Mouse (Mus musculus) frontal cortex, postnatal 14 days (tissue): ENCODE results near the gene Btn1a1.
A peak's percentile ranks its signal among the peaks of the same experiment; 100 is the strongest.

ENCODE experiments used
- DNase-seq, 2 experiments: peaks; one replicate each; pipeline ENCODE4 v3.0.0; 2022; ENCODE audit warnings: low spot score in 2 of 2

Btn1a1 gene

DNA sequence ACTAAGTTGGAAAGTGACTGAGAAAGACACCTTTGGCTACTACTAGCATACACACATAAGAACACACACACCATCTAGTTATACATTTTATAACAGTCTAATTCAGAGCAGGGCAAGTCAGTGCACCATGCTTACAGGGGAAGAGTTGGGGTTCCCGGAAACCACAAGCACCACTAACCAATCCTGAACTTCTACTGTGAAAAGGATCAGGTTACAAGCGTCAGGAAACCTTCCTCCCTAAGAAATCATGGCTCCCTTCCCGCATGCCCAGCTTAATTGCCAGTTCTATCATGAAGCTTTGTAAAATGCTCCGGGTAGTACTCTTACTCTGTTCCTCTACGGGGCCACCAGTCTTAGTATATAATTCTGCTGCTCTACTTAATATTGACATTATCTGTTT is 19.6 kb upstream of the Btn1a1 start:
- DNase-seq: no peak

DNA sequence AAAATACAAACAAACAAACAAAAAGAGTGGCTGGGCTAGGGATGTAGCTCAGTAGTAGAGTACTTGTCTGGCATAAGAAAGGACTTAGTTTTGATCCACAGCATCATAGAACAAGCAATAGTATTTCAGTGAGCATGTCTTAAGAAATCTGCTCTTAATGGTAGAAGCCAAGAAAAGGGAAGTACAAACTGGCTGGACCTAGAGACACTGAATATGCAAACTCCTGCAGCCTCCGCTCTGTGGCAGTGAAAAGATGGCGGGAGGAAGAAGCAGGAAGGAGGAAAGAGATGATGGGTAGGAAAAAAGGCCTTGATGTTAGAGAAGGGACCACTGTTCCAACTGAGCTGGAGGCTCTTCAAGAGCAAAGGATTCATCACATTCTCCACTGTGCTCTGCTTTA is 17.5 kb upstream of the Btn1a1 start:
- no peak for DNase-seq

DNA sequence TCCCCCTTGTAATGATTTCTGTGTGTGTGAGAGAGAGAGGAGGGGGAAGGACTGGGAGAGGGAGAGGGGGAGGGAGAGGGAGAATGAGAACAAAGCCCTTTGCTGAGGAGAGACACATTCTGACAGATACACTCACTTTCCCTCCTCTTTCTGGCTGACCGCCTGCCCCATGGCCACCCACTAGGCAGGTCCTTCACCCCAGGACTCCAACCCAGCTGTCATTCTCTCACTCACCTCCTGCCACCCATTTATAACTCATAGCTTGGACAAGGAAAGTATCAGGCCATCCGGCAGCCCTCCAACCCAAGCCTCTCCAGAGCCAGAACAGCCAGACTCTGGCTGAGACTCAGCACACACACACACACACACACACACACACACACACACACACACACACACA is 10.0 kb upstream of the Btn1a1 start:
- DNase-seq: no peak

DNA sequence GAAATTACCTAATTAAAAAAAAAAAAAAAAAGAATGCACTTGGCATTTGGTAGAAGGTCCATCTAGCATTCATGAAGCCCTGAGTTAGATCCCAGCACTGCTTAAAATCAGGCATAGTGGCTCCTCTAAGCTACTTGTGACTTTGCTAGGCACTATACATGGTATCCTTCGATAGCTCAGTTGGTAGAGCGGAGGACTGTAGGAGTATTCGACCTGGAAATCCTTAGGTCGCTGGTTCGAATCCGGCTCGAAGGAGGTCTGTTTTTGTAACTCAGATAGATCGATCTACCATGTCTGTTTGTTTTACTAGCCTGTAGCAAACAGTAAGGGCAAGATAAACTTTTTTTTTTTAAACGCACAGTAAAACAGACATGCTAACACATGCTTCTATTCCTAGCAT is 1.2 kb upstream of the Btn1a1 start:
- peak in 1 of 2 experiments; percentile 78 for DNase-seq

DNA sequence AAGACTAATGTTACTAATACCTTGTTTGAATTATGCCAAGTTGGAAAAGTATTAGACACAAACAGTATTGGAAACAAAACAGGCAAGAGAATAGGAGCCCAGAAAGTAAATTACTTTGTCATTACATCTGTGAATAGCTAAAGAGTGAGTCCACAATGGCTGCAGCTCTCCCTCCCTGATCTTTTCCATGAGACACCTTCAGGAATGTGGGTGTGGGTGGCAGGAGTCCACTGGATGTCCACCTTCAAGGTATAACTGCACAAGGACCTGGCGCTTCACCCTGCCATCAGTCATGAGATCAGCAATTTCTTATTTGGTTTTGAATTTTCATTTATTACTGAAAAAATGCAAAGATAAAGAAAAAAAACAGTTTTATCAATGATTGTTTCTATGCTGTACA is 605 bp upstream of the Btn1a1 start:
- DNase-seq: no peak

DNA sequence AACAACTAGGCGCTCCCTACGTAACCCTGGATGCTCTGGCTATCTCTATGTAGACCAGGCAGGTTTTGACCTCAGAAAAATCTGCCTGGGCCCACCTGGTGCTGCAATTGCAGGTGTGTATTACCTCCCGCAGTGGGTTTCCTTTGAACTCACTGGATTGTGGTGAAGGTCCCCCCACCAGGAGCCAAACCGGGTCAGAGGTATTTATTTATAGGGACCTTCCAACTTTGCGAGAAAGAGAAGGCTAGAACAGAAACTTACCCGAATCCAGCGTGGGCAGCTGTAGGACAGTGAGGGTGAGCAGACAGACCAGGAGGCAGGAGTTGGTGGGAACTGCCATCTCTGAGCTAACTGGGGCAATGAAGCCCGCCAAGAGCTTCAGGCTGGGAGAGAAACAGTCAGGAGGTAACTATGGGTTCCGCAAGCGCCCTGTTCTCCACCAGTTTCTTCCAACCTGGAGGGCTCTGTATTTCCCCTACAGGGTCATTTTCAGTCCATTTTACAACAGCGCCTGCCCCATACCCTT is 797 bp downstream of the Btn1a1 start:
- no peak for DNase-seq

DNA sequence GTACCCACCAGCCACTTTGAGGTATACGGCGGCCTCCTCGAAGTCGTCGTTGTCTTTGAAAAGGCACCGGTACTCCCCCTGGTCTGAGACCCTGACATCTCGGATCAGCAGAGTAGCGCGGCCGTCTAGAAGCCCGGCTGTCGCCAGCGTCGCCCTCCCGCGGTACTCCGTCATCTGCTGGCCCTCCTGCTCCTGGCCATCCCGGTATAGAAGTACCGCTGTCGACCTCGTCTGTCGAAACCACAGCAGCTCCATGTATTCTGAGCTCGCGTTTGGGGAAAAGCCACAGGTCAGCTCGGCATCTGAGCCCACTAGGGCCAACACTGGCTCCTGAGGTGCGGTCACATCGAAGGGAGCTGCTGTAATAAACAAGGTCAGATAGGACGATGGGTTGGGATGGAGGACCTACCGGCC is 1.5 kb downstream of the Btn1a1 start:
- DNase-seq: no peak

DNA sequence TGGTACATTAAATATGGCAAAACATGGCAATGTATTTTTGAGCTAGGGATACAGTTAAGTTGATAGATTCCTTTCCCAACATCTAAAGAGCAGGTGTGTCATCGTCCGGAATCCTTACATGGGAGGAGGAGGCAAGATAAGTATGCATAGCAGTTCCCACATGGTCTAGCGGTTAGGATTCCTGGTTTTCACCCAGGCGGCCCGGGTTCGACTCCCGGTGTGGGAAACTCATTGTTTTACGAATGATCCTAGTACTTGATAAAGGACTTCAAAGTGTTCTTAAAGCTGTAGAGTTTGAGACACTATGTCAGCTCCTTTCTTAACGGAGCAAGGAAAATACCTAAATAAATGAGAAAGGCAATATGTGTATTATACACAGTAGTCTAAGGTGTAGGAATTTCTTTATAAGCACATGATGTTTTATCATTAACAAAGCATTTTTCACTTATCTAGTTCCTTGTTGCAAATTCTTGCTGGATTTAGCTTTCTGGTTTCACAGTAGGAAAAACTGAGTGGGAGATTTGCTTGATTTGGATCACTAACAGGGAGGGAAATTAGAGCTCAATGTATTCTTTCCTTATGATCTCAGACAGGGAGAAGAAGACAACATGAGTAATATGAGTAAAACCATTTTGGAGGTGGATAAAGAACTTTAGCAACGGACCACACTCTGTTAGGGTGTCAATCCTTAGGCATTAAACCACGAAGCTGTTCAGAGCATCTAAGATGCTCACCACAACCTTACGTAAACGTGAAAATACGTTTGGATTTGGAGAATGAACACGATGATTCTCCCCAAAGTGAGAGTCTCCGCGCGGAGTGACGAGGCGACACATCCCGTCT is 2.1 kb downstream of the Btn1a1 start:
- peak; percentile 68 to 89 for DNase-seq

DNA sequence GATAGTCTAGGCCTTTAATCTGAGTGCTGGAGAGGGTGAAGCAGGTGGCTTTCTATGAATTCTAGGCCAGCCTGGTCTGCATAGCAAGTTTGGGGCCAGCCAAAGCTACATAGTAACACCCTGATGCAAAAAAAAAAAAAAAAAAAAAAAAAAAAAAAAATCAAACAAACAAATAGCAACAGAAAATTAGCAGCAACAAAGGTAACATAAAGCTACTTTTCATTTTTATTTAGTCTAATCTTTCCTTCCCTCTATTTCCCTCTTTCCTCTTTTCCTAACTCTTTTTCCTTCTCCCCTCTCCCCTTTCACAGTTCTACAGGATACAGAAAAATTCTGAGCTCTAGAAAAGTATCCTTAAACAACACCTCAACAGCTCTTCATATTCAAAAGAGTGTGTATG is 3.0 kb downstream of the Btn1a1 start:
- DNase-seq: no peak

DNA sequence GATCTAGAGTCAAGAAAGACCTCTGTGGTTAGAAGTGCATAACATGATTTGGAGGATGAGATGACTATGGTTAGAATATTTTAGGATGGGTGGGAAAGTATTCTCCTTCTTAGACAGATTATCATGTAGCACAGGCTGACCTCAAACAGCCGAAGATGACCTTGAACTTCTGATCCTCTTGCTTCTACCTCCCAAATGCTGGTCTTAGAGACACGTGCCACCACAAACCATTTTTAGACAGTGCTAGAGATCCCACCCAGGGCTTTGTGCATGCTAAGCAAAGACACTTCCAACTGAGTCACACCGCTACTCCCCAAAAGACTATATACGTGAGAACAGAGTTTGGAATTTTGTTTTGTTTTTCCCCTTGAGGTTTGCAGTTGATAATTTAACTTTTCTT is 3.6 kb downstream of the Btn1a1 start:
- DNase-seq: no peak

DNA sequence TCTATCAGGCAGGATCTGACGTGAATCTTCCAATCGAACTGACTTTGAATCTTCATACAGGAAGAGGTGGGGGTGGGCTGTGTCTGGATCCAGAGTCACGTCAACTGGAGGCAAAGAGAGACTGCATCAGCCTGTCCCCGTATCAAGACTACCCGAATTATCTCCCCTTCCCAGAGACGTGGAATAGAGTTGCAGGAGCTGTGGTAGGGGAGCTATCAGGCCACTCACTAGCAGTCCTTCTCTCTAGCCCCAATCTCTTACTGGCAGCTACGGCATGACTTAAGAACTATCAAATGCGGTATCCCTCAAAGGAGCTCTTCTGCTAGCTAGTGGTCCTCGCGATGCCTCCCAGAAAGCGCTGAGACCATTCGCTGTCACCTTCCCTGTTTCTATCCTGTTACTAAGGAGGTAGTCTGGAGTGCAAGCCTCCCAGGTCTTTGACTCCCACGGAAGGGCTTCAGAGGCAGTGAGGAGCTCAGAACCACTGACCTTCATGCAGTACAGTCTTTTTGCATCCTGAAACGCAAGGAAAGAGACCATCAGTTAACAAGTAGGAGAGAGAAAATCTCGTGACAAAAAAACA is 6.3 kb downstream of the Btn1a1 start:
- DNase-seq: no peak

DNA sequence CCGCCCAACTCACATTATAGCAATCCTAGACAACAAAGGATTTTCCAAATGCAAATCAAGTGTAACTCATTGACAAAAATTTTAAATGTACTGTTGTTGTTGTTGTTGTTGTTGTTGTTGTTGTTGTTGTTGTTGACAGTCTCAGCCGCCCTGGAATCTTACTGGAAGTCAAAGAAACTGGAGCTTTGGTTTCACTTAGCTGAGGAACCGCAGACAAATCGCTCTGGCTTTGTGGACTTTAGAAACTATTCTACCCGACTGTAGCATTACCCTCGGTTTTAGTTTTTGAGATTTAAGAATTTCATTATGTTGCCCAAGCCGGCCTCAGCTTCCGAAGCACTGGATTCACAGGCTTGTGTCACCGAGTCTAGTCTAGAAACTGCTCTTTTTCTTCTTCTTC is 11.8 kb downstream of the Btn1a1 start:
- DNase-seq: no peak

DNA sequence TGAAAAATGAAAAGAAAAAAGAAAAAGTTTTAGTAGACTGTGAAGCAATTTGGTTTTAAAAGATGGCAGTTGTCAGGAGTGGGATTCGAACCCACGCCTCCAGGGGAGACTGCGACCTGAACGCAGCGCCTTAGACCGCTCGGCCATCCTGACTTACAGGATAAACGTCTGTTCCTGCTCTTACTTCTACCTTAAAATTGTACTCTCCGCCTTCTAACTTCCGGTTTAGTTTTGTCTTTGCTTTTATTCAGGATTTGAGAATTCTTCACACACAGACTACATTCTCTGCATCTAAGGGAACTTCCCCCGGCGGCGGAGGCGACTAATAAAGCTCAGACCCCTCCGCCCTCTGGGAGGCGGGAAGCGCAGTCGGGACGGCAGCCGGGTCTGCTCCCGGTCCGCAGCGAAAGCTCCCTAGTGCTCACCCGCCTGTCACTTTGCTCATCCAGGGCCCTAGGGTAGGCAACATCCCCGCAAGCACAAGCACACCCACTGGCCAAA is 12.3 kb downstream of the Btn1a1 start:
- peak; percentile 40 to 78 for DNase-seq

DNA sequence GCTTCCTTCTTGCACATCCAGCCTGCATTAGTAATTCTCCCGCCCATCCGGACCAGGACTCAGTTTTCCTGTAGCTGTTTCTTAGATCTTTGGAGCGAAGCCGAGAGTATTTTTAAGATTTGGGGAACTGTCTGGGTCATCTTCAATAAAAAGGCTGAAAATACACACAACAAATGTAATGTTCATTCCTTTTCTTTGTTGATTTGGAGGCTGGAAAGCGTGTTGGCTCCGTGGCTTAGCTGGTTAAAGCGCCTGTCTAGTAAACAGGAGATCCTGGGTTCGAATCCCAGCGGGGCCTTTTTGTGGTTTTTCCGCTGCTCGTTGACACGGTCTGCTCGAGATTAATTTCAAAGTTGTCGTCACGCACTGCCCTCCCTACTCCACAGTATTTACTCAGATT is 15.3 kb downstream of the Btn1a1 start:
- peak; percentile 64 to 92 for DNase-seq

DNA sequence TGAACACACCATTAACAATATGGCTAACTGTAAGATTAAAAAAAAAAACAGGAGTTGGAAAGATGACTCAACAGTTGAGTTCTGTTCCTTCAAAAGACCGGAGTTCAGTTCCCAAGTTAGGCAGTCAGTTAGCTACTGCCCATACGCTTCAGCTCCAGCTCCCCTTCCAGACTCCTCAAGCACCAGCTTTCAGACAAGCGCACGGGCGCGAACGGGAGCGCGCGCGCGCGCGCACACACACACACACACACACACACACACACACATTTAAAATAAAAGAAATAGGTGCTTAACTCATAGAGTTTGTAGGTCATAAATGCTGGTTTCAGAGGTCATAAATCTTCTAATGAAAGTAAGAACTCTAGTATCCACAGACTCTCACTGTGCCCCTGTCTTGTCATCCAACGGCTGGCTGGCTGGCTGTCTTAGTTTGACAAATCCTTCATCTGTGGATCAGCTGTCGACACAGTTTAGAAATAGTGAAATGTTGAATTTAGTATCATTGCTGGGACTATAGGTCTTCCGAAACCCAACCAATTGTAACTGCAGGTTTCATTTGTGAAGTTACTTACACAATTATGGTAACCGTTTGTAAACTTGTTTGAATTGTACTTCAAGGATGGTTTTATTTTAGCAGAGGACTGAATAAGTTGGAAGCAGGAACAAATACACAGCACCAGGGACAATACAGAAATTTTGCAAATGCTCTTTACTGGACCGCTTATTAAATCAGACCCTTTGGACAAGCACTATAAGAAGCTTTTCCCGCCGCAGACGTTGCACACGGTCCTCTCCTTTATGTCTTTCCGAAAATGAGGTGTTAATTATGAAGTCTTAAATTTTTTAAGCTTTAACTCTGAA is 16.2 kb downstream of the Btn1a1 start:
- peak in 1 of 2 experiments; percentile 55 for DNase-seq

DNA sequence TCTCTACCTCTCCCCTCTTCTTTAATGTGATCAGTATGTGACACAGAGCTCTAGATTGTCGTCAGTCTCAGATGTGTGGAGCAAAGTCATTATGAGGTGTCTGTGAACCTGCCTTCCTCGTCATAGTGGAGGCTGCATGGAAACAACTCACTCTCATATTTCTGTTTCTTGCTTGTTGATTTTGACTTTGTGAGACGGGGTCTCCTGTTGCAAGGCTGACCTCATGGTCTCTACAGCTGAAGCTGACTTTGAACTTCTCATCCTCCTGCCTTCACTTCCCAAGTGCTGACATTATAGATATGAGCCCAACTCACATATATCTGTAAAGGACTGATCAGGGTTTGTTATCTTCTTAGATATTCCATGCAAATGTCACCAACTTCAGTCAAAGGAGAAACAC is 16.9 kb downstream of the Btn1a1 start:
- no peak for DNase-seq

DNA sequence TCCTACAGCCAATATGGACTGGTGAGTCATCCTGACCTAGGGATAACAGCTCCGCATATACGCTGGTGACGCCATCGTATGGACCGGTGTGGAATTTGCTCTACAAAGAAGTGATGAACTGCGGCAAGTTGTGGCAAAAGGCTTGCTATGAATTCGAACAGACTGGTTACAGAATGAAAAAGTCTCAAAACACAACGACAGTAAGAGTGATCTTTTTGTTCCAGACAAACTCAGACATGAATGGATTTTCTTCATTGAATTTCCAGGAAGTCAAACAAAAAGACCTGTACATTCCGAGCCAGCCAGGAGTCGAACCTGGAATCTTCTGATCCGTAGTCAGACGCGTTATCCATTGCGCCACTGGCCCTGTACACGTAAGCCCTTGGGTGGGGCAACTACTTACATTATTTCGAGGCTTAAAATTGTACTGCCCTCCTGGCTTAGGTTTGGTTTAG is 19.2 kb downstream of the Btn1a1 start:
- peak; percentile 64 to 86 for DNase-seq

DNA sequence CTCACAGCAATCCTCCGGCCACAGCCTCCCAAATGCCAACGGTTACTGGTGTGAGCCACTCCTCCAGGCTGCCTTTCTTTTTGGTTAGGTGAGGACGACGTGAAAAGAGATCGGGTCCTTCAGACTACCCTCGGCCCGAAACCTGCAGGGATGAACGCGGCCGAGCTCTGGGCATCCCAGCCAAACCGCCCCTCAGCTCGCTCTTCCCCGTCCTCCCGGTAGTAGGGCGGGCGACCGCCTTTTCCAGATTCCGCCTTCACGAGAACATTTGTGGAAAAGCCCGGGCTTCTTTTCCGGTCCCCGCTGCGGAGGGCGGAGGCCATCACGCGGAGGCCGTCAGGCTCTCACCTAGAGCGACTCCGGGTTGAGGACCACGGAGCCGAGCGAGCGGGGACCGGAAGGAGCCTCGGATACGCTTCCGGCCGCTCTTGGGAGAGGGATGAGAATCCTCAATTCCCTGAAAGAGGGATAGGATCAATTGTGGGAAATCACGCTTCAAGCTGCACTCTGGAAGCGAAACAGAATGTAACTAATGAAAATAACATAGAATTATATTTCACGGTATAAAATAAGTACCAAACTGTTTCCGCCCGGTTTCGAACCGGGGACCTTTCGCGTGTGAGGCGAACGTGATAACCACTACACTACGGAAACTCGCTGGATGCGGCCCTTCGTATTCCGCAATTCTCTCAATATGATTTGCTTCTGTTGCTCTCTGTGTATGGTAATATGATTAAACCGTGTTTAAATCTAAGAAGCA is 20.0 kb downstream of the Btn1a1 start:
- DNase-seq: peak; percentile 84 to 96

DNA sequence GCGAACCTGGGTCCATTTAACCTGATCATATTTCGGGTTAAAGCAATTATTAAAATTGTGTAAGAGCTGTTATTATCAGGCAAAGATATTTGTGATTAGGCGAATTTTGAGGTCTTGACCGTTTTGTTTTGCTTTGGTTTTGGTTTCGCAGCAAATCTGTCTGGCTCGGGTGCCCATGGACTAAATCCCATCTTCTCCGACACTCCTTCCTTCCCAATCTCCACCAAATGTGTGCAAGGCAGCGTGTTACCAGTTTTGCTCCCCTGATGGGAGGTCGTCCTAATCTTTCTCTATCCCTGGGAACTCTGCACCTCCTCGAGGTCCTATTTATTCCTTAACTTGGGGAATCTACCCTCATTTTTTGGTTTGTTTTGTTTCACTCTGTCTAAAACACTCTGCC is 20.5 kb downstream of the Btn1a1 start:
- no peak for DNase-seq

DNA sequence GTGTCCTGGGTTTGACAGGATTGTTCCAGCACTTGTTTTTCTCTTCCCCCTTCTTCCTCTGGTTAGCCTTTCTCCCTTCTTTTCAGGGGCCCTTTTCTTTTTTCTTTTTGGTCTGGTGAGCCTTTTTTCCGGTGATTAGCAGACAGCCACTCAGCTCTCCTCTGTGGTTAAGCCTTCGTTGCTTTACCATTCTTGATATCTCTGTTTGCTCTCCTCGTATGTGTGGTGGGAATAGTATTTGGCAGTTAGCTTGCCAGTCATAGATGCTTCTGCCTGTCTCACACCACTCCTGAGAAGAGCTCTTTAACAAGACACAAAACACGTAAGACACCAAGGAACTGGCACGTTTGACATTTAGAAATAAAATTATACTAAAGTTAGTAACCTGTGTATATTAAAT is 21.2 kb downstream of the Btn1a1 start:
- no peak for DNase-seq

DNA sequence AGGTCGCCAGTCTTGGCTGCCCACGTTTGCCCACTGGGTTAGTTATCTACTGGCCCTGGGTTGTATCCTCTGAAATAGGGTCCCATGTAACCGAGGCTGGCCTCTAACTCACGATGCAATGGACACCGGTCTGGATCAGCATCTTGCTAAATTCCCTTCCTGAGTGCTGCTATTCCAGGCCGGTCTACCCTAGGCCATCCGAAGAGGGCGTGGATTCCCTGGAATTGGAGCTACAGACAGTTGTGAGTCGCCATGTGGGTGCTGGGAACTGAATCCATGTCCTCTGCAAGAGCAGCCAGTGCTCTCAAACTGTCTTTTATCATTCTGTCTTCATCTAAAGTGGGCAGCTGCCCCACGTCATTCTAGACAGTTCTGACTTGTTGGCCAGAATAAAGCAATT is 25.8 kb downstream of the Btn1a1 start:
- no peak for DNase-seq
